Mouse (Mus musculus) heart, embryonic 11.5 days (tissue): ENCODE data around the gene Spink4. TPM values are rescaled to one million over a fixed set of nuclear protein-coding genes. Genes with fewer than 3 reads are reported as not detected.

Experiments used
- ATAC-seq: fragments of 200-750 bp; cut with Nextera tagmentation; replicated peaks from 2 replicates; pipeline ENCODE4 v1.8.0; 2017; ENCODE audit warnings: moderate library complexity; ENCODE audit not compliant: insufficient number of reproducible peaks, low FRiP score, low TSS enrichment
- H3K27ac ChIP-seq: fragments of 300-500 bp; sonication (generic); 2 replicates; pipeline ENCODE4 v1.5.1; 2014; ENCODE audit warnings: mild to moderate bottlenecking, low read depth, low read length
- H3K27me3 ChIP-seq: fragments of 300-500 bp; sonication (generic); 2 replicates; pipeline ENCODE4 v1.6.1; 2014; ENCODE audit warnings: mild to moderate bottlenecking, low read length, mixed read lengths; ENCODE audit not compliant: control insufficient read depth, insufficient read depth
- H3K36me3 ChIP-seq: fragments of 300-500 bp; sonication (generic); 2 replicates; pipeline ENCODE4 v1.6.1; 2014; ENCODE audit warnings: mild to moderate bottlenecking, low read length, moderate library complexity, mixed read lengths; ENCODE audit not compliant: control insufficient read depth, insufficient read depth
- H3K4me1 ChIP-seq: fragments of 300-500 bp; sonication (generic); 2 replicates; pipeline ENCODE4 v1.6.1; 2014; ENCODE audit warnings: low read length; ENCODE audit not compliant: control insufficient read depth, insufficient read depth
- H3K4me2 ChIP-seq: fragments of 300-500 bp; sonication (generic); 2 replicates; pipeline ENCODE4 v1.6.1; 2014; ENCODE audit warnings: mild to moderate bottlenecking, moderate library complexity
- H3K4me3 ChIP-seq: fragments of 300-500 bp; sonication (generic); 2 replicates; pipeline ENCODE4 v1.5.1; 2014; ENCODE audit warnings: low read depth, low read length
- H3K9ac ChIP-seq: fragments of 300-500 bp; sonication (generic); 2 replicates; pipeline ENCODE4 v1.6.1; 2014; ENCODE audit warnings: mild to moderate bottlenecking, low read depth, low read length, moderate library complexity
- H3K9me3 ChIP-seq: fragments of 300-500 bp; sonication (generic); replicated peaks from 2 replicates; pipeline ENCODE4 v1.6.1; 2016; ENCODE audit warnings: low read length; ENCODE audit not compliant: control insufficient read depth
- WGBS: fragments of 180-500 bp; shearing (Covaris S2); extraction: QIAGEN DNeasy Blood & Tissue Kit; methylation state at CpG from one replicate; pipeline ENCODE4 v1.1.7; 2014; ENCODE audit not compliant: insufficient replicate concordance; 5-methylcytosine and 5-hydroxymethylcytosine counted together
- polyA plus RNA-seq: library from polyadenylated mRNA; unstranded; fragments of >200 nt; fragmentation: Nextera tagmentation; extraction: Ambion mirVana; gene quantifications from 2 replicates; pipeline ENCODE4 v1.2.1, GENCODE M21; 2014

The Spink4 gene
- polyA plus RNA-seq, 1 experiment from 2014 or later = 5.9 TPM

GRCm38 (mm10) chr4:40895118-40895517 lies 24.7 kb upstream of the Spink4 start:
- Histone ChIP-seq H3K9me3 (no peaks in the 10 kb centered on the region), H3K4me3 (no peak overlapping the region), H3K36me3 (no peaks in the 10 kb centered on the region), H3K27ac (no peak overlapping the region), H3K9ac (no peak overlapping the region), H3K4me2 (no peak overlapping the region), H3K27me3 (no peaks in the 10 kb centered on the region), H3K4me1 (no peaks in the 10 kb centered on the region)
- WGBS = 88% methylated on average over 3 of the region's 3 CpGs
- ATAC-seq = no peak

- H3K4me3 ChIP-seq = no peak overlapping the region
- 87% methylated on average over 2 of the region's 2 CpGs for WGBS
- no peaks in the 10 kb centered on the region for H3K4me1 ChIP-seq
- no peak overlapping the region for H3K4me2 ChIP-seq
- H3K27ac ChIP-seq = no peak overlapping the region
- no peak overlapping the region for H3K9ac ChIP-seq
- no peak for ATAC-seq
- H3K9me3 ChIP-seq = no peaks in the 10 kb centered on the region
- no peaks in the 10 kb centered on the region for H3K36me3 ChIP-seq
- H3K27me3 ChIP-seq = no peaks in the 10 kb centered on the region
Observed at GRCm38 (mm10) chr4:40895646-40896045, 24.2 kb upstream of the Spink4 start.

GRCm38 (mm10) chr4:40898476-40899044 lies 21.3 kb upstream of the Spink4 start:
- Histone ChIP-seq H3K9me3 (no peaks in the 10 kb centered on the region), H3K4me1 (no peaks in the 10 kb centered on the region), H3K27me3 (no peaks in the 10 kb centered on the region), H3K27ac (no peak overlapping the region), H3K4me2 (no peak overlapping the region), H3K9ac (no peak overlapping the region), H3K4me3 (no peak overlapping the region), H3K36me3 (no peaks in the 10 kb centered on the region)
- 67% methylated on average over 6 of the region's 6 CpGs for WGBS
- ATAC-seq = no peak

- no peaks in the 10 kb centered on the region for H3K9me3 ChIP-seq
- no peak overlapping the region for H3K4me3 ChIP-seq
- whole genome bisulfite sequencing = 67% methylated on average over 2 of the region's 2 CpGs
- H3K4me2 ChIP-seq = no peak overlapping the region
- no peaks in the 10 kb centered on the region for H3K4me1 ChIP-seq
- H3K27me3 ChIP-seq = no peaks in the 10 kb centered on the region
- no peak overlapping the region for H3K27ac ChIP-seq
- H3K36me3 ChIP-seq = no peaks in the 10 kb centered on the region
- no peak for ATAC-seq
- H3K9ac ChIP-seq = no peak overlapping the region
Observed at GRCm38 (mm10) chr4:40899264-40899663, 20.6 kb upstream of the Spink4 start.

- no peak overlapping the region for H3K9ac ChIP-seq
- H3K4me1 ChIP-seq = no peaks in the 10 kb centered on the region
- no peak for ATAC-seq
- H3K4me2 ChIP-seq = no peak overlapping the region
- no peaks in the 10 kb centered on the region for H3K27me3 ChIP-seq
- no peaks in the 10 kb centered on the region for H3K9me3 ChIP-seq
- no peaks in the 10 kb centered on the region for H3K36me3 ChIP-seq
- 72% methylated on average over 3 of the region's 3 CpGs for WGBS
- no peak overlapping the region for H3K4me3 ChIP-seq
- no peak overlapping the region for H3K27ac ChIP-seq
Observed at GRCm38 (mm10) chr4:40900071-40900470, 19.8 kb upstream of the Spink4 start.

GRCm38 (mm10) chr4:40900612-40901011 lies 19.2 kb upstream of the Spink4 start:
- Histone ChIP-seq H3K9me3 (no peaks in the 10 kb centered on the region), H3K9ac (no peak overlapping the region), H3K36me3 (no peaks in the 10 kb centered on the region), H3K4me2 (no peak overlapping the region), H3K4me3 (no peak overlapping the region), H3K4me1 (no peaks in the 10 kb centered on the region), H3K27me3 (no peaks in the 10 kb centered on the region), H3K27ac (no peak overlapping the region)
- ATAC-seq = no peak
- WGBS = 80% methylated on average over 4 of the region's 4 CpGs

- Histone ChIP-seq H3K36me3 (no peaks in the 10 kb centered on the region), H3K4me2 (no peak overlapping the region), H3K9me3 (no peaks in the 10 kb centered on the region), H3K27ac (no peak overlapping the region), H3K4me3 (no peak overlapping the region), H3K9ac (no peak overlapping the region), H3K4me1 (no peaks in the 10 kb centered on the region), H3K27me3 (no peaks in the 10 kb centered on the region)
- WGBS = 45% methylated on average over 1 of the region's 1 CpGs
- ATAC-seq = no peak
Observed at GRCm38 (mm10) chr4:40906298-40906697, 13.6 kb upstream of the Spink4 start.

- H3K4me2 ChIP-seq = no peak overlapping the region
- H3K27ac ChIP-seq = no peak overlapping the region
- H3K9ac ChIP-seq = no peak overlapping the region
- ATAC-seq = no peak
- WGBS = 40% methylated on average over 20 of the region's 20 CpGs
- H3K9me3 ChIP-seq = no peaks in the 10 kb centered on the region
- H3K4me1 ChIP-seq = no peaks in the 10 kb centered on the region
- H3K36me3 ChIP-seq = no peaks in the 10 kb centered on the region
- no peaks in the 10 kb centered on the region for H3K27me3 ChIP-seq
- H3K4me3 ChIP-seq = no peak overlapping the region
Observed at GRCm38 (mm10) chr4:40908261-40908969, 11.4 kb upstream of the Spink4 start.

- ATAC-seq = no peak
- H3K9me3 ChIP-seq = no peaks in the 10 kb centered on the region
- peaks cover under 1% of the 10 kb centered on the region; the same call in 1 of the 2 replicates for H3K4me1 ChIP-seq
- H3K36me3 ChIP-seq = no peaks in the 10 kb centered on the region
- H3K4me2 ChIP-seq = no peak overlapping the region
- H3K27ac ChIP-seq = no peak overlapping the region
- no peaks in the 10 kb centered on the region for H3K27me3 ChIP-seq
- no peak overlapping the region for H3K4me3 ChIP-seq
- H3K9ac ChIP-seq = no peak overlapping the region
Observed at GRCm38 (mm10) chr4:40914287-40914867, 5.5 kb upstream of the Spink4 start.
